Mouse (Mus musculus): ENCODE measurements around the gene Scgb1b20. TPM values are rescaled to one million over a fixed set of nuclear protein-coding genes. Genes with fewer than 3 reads are reported as not detected.

Gene Scgb1b20
- not detected for polyA plus RNA-seq (2015; fragmentation: Illumina TruSeq; extraction: RNeasy Lipid Tissue Mini Kit (QIAGEN cat#74804); ENCODE audit: insufficient read depth, low replicate concordance)

DNA sequence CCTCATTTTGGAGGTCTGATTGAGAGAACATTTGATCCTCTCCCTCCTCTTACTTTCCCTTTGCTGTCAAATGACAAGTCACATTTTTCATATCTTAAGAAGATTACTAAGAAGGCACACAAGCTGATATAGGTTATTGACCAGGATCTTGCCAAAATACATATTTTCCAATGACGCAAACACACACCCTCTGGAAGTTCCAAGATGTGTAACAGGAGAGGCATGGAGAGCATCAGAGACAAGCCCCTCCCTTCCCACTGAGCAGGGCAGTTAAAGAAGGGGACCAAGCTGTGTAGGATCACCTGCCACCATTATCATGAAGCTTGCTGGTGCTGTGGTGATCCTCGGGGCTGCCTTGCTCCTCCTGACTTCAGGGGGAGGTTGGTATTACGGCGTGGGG, at the start of gene Scgb1b20:
Gene Scgb1b20, plus strand, starts transcription at position 301 of the 400 bp plus-strand sequence.

DNA sequence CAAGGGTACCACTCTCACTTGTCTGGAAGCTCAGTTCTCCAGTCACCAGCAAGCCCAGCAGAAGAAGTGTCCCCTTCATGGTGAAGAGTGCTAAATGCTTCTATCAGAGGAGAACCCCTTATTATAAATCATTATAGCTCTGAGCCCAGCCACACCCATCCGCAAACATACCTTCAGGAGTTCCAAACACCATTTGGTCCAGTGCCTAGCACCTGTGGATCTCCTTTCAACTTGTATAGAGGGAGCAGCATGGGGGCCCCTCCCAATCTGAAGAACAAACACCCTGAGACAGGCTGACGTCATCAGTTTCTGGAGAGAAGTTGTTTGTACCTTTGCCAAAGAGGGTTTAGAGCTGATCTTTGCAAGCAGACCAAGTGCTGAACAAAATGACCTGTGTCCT, 6.8 kb upstream of the Scgb1b20 start, which contains the start of gene Scgb2b20:
Gene Scgb2b20, minus strand, starts transcription at position 101 of the 400 bp plus-strand sequence.

Other genes starting within 250 kb of the Scgb1b20 start
- gene Scgb2b18, start 199.4 kb upstream of the Scgb1b20 start, polyA plus RNA-seq (2015; fragmentation: Illumina TruSeq; extraction: RNeasy Lipid Tissue Mini Kit (QIAGEN cat#74804); ENCODE audit: insufficient read depth, low replicate concordance), result not detected
- not detected for gene Scgb1b18, start 187.7 kb upstream of the Scgb1b20 start, polyA plus RNA-seq (2015; fragmentation: Illumina TruSeq; extraction: RNeasy Lipid Tissue Mini Kit (QIAGEN cat#74804); ENCODE audit: insufficient read depth, low replicate concordance)
- gene Scgb2b19, start 92.9 kb upstream of the Scgb1b20 start, polyA plus RNA-seq (2015; fragmentation: Illumina TruSeq; extraction: RNeasy Lipid Tissue Mini Kit (QIAGEN cat#74804); ENCODE audit: insufficient read depth, low replicate concordance), result not detected
- gene Scgb1b19, start 85.9 kb upstream of the Scgb1b20 start, polyA plus RNA-seq (2015; fragmentation: Illumina TruSeq; extraction: RNeasy Lipid Tissue Mini Kit (QIAGEN cat#74804); ENCODE audit: insufficient read depth, low replicate concordance), result not detected
- gene Scgb2b20, start 6.9 kb upstream of the Scgb1b20 start, polyA plus RNA-seq (2015; fragmentation: Illumina TruSeq; extraction: RNeasy Lipid Tissue Mini Kit (QIAGEN cat#74804); ENCODE audit: insufficient read depth, low replicate concordance), result not detected
- not detected for gene Scgb2b21, start 147.2 kb downstream of the Scgb1b20 start, polyA plus RNA-seq (2015; fragmentation: Illumina TruSeq; extraction: RNeasy Lipid Tissue Mini Kit (QIAGEN cat#74804); ENCODE audit: insufficient read depth, low replicate concordance)

All from spleen, adult 10 weeks (tissue).